9 mouse cellular contexts compared by ENCODE assay signal in the genomic region with DNA sequence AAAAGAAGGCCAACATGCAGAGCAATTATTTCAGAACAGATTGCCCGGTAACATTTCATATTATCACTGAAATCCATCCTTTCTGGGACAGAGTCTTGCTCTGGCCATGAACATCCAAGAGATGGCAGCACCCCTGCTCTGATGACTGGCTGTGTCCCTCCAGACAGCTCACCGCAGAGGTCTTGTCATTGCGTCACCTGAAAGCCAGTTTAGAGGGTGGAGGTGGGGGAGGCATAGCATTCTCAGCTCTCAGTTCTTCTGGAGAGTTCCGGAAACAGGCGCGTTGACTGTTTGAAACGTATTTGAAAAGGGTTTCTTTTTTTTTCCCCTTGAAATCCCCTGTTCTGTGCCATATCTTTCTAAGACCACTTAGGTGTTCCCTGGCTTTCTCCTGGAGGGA.
A peak's percentile ranks its signal among the peaks of the same experiment; 100 is the strongest.
DNase-seq lines count a peak whose midpoint lies in the region; ATAC-seq lines count a peak whose summit lies in the region.
"Had no signal": no experiment of that assay in that cellular context is flagged by ENCODE, and none has a peak within 500 bp of the region (broad histone marks: within the 10 kb centered on the region; RNA-seq: fewer than 3 reads in every experiment).

No protein-coding gene starts in this region.

- H3K36me3 ChIP-seq in hindbrain, embryonic 11.5 days (ENCODE audit: control insufficient read depth, insufficient read depth, low read length): no peaks in the 10 kb centered on the region

- 28% methylated on average over 7 of the region's 7 CpGs for whole genome bisulfite sequencing in hindbrain, embryonic 11.5 days

- H3K27me3 ChIP-seq in hindbrain, embryonic 11.5 days (ENCODE audit: control insufficient read depth, insufficient read depth, low read length): no peaks in the 10 kb centered on the region
- H3K27me3 ChIP-seq: megakaryocyte, embryonic 14.5 days had no signal

- H3K4me2 ChIP-seq in hindbrain, embryonic 11.5 days (replicated peaks; ENCODE audit: low read depth, low read length): no peak overlapping the region

- H3K9me3 ChIP-seq in hindbrain, embryonic 11.5 days (ENCODE audit: control insufficient read depth, low read length): no peaks in the 10 kb centered on the region

- no peak overlapping the region for H3K27ac ChIP-seq in hindbrain, embryonic 11.5 days (ENCODE audit: low read depth, low read length)

- peak; percentile 81; the same call in 1 of the 2 replicates for ATAC-seq in hindbrain, embryonic 11.5 days (ENCODE audit: low FRiP score)
- no peak for ATAC-seq in inflammation-experienced regulatory T-cells, adult 6 months

- peak; percentile 76 for DNase-seq in adipocyte (ENCODE audit: low spot score)
- DNase-seq in cerebellum, adult 9-11 months: peak; percentile 56
- DNase-seq in frontal cortex, postnatal 10 days (ENCODE audit: low spot score in 2 of 2): peak; percentile 36 to 45
- DNase-seq in hindbrain, embryonic 11.5 days (ENCODE audit: low spot score): peak; percentile 36
- DNase-seq in layer of hippocampus, postnatal 10 days (ENCODE audit: low spot score in 2 of 2): peak; percentile 45 to 59
- peak; percentile 35 for DNase-seq in lung, postnatal 25 days (ENCODE audit: low spot score)
- peak; percentile 37 for DNase-seq in right cerebral cortex, postnatal 14 days

- H3K4me3 ChIP-seq in hindbrain, embryonic 11.5 days (ENCODE audit: low read depth, low read length): no peak overlapping the region
- H3K4me3 ChIP-seq: megakaryocyte, embryonic 14.5 days had no signal

- H3K9ac ChIP-seq in hindbrain, embryonic 11.5 days (ENCODE audit: low read depth, low read length): no peak overlapping the region

- H3K4me1 ChIP-seq in hindbrain, embryonic 11.5 days (replicated peaks; ENCODE audit: control insufficient read depth, insufficient read depth, low read length): no peaks in the 10 kb centered on the region
- H3K4me1 ChIP-seq: megakaryocyte, embryonic 14.5 days had no signal
